Mouse (Mus musculus): Measurements from ENCODE around the gene Lyl1.

The Lyl1 gene

DNA sequence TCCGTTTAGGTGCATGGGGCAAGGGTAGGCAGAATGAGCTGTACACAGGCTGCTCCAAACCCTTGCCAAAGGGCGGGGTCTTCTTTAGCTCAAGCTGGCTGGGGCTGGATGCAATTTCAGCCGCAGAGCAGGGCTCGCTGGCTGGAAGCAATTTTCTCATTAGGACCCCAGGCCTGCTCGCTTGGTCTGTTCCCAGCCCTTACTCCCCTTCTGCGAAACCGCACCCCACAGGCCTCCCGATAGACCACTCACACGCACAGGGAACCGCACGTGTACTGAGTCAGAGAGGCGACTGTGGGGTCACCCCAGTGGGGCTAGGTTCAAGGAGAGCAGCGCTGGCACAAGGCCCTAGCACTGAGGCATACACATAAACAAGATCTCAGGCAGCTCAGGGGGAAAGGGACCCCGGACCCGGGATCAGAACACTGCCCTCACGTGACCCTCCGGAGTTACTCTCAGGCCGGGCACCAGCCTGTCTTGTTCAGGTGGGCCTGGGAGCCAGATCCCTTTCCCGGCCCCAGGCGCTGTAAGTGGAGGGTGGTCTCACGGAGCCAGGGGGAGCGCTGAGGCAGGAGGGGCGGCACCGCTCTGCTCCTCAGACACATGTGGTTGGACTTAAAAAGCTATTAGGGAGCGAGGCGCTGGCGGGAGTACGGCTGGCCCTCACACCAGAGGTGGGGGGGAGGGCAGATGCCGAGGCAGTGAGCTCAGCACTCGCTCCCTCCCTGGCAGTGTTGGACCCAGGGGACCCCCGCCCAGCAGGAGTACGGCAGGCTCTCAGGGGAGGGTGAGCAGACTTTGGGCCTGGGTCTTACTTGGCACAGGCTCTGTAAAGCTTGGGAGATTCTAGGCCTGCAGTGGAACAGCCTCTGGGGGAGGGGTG, 41.2 kb downstream of the Lyl1 start:
- no peak for DNase-seq (ENCODE audit: low spot score in 2 of 2)

DNA sequence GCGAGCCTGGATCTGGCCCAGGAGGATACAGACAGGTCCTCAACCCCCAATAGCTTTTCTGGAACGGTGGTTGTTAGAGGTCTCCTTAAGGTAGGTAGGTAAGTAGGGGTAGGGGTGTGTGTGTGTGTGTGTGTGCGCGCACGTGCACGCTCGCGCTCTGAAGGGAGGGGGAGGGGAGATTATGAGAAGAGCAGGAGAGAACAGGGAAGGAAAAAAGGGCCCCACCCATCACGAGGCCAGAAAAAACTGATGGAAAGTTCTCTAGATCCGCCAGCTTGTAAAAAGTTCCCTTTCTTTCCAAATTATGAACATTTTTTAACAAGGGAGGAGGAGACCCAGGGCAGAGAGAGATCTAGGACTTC, 41.8 kb downstream of the Lyl1 start:
- DNase-seq (ENCODE audit: low spot score in 2 of 2), result no peak

DNA sequence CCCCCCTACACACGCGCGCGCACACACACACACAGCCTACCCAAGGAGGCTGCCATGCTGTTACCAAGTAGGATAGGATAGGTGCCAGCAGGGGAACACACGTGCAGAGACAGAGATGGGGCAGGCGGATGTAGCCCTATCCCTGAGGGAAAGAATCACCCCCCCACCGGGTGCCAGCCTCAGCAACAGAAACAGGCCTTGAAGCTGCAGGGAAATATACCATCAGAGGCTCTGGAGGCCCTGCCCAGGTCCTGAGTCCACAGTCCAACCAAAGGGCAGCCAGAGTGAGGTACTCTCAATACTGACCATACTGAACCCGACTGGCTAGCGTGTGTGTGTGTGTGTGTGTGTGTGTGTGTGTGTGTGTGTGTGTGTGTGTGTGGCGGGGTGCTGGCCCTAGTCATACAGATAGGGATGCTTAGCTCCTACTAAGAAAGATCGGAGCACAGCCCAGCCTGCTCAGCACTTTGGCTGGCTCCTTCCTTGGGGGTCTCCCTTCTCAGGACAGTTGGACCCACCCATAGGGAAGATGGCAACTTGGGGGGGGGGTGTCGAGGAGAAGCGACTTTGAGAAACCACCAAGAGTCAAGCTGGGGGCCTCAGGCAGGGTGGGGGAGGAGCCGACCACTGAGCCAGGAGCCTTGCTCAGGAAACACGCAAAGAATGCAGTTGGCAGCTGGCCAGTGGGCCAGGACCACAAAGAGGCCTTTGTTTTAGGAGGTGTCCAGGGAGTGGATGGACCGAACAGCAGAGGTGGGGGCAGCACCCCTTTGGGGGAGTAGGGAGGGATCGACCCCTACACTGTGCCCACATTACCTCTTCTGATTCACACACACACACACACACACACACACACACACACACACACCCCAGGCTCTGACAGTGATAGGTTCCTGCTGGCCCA, 42.5 kb downstream of the Lyl1 start:
- DNase-seq (ENCODE audit: low spot score in 2 of 2), result no peak

DNA sequence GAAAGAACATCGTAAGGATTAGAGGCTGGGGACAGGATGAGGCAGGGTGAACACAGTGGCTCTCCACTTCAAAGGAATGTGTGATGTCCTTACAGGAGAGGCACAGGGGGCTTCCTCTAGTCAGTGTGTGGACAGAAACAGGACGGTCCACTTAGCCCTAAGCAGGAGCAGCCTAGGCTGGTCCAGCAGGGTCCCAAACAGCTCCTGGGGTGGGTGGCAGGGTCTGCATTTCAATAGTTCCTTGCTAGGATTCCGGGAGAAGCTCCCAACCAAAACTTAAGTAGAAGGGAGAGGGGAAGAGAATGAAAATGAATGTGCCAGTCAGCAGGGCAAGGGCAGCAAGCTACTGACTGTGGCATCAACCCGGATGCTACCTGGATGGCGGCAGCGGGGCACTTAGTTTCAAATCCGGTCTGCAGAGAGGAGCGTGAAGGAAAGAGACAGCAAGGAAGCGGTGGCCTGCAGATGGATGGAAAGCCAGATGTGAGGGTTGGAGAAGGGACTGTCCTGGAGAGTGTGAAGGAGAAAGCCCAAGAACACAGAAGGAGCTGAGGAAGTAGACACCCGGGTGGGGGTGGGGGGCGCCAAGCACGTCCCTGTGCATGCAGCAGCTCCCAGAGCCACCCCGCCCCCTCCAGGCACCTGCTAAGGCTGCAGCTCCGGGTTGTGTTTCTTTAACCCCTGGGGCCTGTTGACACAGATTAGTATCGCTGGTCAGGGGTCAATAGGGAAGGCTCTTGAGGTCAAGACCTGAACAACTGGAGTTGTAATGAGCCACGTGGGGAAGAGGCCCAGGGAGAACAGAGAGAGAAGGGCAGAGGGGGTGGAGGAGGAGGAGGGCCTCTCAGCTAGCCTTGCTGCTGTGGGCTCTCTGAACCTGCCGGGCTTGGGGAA, 44.0 kb downstream of the Lyl1 start:
- no peak for DNase-seq (ENCODE audit: low spot score in 2 of 2)

DNA sequence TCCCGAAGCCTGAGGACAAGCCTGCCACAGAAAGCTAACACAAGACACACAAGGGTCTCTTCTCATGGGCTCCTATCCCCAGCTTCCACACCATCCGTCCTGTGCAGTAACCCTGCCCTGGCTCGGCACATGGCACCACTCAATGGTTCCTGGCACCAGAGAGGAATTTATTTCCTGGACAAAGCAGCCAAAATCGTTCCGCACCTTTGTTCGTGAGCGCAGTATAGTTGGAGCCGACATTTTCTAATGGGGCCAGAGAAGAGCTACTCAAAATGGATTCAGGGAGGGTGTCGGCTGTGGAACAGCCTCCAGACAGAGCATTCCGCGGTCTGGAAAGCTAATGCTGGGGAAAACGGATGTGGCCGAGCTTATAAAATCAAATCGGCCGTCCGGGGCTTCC, 48.3 kb downstream of the Lyl1 start:
- no peak for DNase-seq (ENCODE audit: low spot score in 2 of 2)

DNA sequence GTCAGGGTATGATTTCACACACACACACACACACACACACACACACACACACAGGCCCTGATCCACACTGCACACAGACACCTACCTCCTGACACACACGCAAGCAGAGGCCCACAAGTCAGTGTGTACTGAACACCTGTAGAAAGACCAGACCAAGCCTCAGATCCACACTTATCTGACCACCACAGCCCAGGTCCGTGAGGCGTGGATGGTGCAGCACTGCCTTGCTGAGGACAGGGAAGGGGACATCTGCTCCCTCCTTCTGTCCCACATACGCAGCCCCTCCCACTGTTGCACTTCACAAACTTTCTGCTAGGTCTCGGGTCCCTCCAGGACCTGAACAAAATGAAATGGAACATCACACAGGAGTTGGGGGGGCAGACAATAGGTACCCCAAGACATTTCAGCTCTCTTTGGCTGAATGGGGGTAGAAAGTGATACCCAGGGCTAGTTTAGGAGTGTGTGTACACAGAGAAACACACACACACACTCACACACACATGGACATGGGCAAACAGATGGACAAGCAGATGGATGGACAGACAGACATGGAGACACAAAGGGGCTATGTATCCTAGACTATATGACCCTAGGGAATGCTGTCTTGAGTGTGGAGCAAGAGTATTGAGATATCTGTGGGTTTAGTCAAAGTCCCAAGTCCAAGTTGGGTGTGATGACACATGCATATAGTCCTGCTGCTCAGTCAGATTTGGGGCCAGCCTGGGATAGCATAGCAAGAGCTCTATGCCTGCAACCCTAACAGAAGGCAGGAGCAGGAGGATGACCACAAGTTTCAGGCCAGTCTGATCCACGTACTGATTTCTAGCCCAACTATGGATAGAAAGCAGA, 51.7 kb downstream of the Lyl1 start:
- no peak for DNase-seq (ENCODE audit: low spot score in 2 of 2)

Data from frontal cortex, postnatal 14 days (tissue).